In genomic region chr9:5298329-5299131, GRCm38 (mm10) we compare ENCODE assay signal across 12 mouse cellular contexts. TPM values are rescaled to one million over a fixed set of nuclear protein-coding genes. Genes with fewer than 3 reads are reported as not detected.
DNase-seq lines count a peak whose midpoint lies in the region; ATAC-seq lines count a peak whose summit lies in the region.
"Had no signal": no experiment of that assay in that cellular context is flagged by ENCODE, and none has a peak within 500 bp of the region (broad histone marks: within the 10 kb centered on the region; RNA-seq: fewer than 3 reads in every experiment).

Casp1 (plus strand) TSS chr9:5298517.

- peak; percentile 90 for ATAC-seq in megakaryocyte progenitor cell, adult 5-6 weeks (replicated peaks; ENCODE audit: poor library complexity)
- ATAC-seq in erythroblast, adult 5-6 weeks (replicated peaks; ENCODE audit: low FRiP score, poor library complexity, severe bottlenecking), result no peak
- ATAC-seq in erythroid progenitor cell, adult 5-6 weeks (replicated peaks; ENCODE audit: low FRiP score, poor library complexity, severe bottlenecking), result no peak
- ATAC-seq: forebrain, embryonic 14.5 days had no signal

- peak; percentile 47 for DNase-seq in heart, adult 8-10 months (ENCODE audit: low spot score)
- DNase-seq in heart, postnatal 4 days, result no peak
- peak; percentile 83 for DNase-seq in A20 (ENCODE audit: low read depth, low spot score)
- peak; percentile 26 for DNase-seq in brain, adult 2 months (ENCODE audit: low read depth, low spot score)
- no peak for DNase-seq in left cerebral cortex, postnatal 14 days (ENCODE audit: low spot score in 2 of 2)
- DNase-seq: adrenal gland, postnatal 25 days; kidney, adult 8-10 months; lung, postnatal 10 days had no signal

- intact Hi-C loops in left cerebral cortex, postnatal 14 days (cut with DNase I), result no loop called here

RNA-seq across cellular contexts. Expression of gene Casp1, which starts in this region (rescaled TPM):
- 1 to 10 TPM; 1.0 to 2.6 (median 1.6) TPM for total RNA-seq in heart, adult 8-10 months (2022)
- under 1 TPM; 0.48 to 0.56 TPM for total RNA-seq in heart, postnatal 4 days (2021)
- 97.7 and 107 TPM in 2 replicates for total RNA-seq in megakaryocyte progenitor cell, adult 5-6 weeks (2015)
- 69.5 and 78.8 TPM in 2 replicates for total RNA-seq in megakaryocyte progenitor cell, adult 5-6 weeks (2017)
- total RNA-seq in erythroblast, adult 5-6 weeks (2015; ENCODE audit: low replicate concordance), result 14.2 and 35.0 TPM in 2 replicates
- 5.9 and 8.6 TPM in 2 replicates for total RNA-seq in erythroblast, adult 5-6 weeks (2017; ENCODE audit: low replicate concordance)
- 18.0 and 25.9 TPM in 2 replicates for total RNA-seq in erythroid progenitor cell, adult 5-6 weeks (2015; ENCODE audit: low replicate concordance)
- total RNA-seq in erythroid progenitor cell, adult 5-6 weeks (2017; ENCODE audit: low replicate concordance), result 7.8 and 14.5 TPM in 2 replicates
- 1 to 10 TPM in 1 of 2 experiments, under 1 TPM in 1; 0.77 to 1.3 TPM for total RNA-seq in left cerebral cortex, postnatal 14 days (2021)

Comparison
In these comparisons a context has a peak if more than half of its experiments do, and no peak if none do; other contexts are left out.
1. DNase-seq: peak in heart, adult 8-10 months (single experiment), A20 (single experiment) and brain, adult 2 months (single experiment); none in heart, postnatal 4 days (single experiment) and left cerebral cortex, postnatal 14 days (0 of 2).